Mouse (Mus musculus) erythroblast, embryonic 14.5 days (primary cell): ENCODE measurements around the gene Lrba. TPM values are rescaled to one million over a fixed set of nuclear protein-coding genes. Genes with fewer than 3 reads are reported as not detected.

Experiments used
- H3K27me3 ChIP-seq: 2 replicates; pipeline ENCODE4 v1.6.1; 2012; ENCODE audit warnings: inconsistent platforms; ENCODE audit not compliant: control insufficient read depth
- H3K36me3 ChIP-seq: 2 replicates; pipeline ENCODE4 v1.6.1; 2012; ENCODE audit warnings: mild to moderate bottlenecking, inconsistent platforms; ENCODE audit not compliant: control insufficient read depth
- H3K4me1 ChIP-seq: 2 replicates; pipeline ENCODE4 v1.6.1; 2012; ENCODE audit warnings: inconsistent platforms; ENCODE audit not compliant: control insufficient read depth
- H3K4me3 ChIP-seq: replicated peaks from 2 replicates; pipeline ENCODE3; 2012; ENCODE audit warnings: moderate library complexity, mild to moderate bottlenecking, inconsistent platforms
- H3K9me3 ChIP-seq: 2 replicates; pipeline ENCODE4 v1.6.1; 2012; ENCODE audit warnings: low read length, inconsistent platforms, mixed read lengths; ENCODE audit not compliant: control insufficient read depth
- GATA1 ChIP-seq: IDR thresholded peaks from 2 replicates; pipeline ENCODE4 v1.6.1; 2012; ENCODE audit warnings: low read length, inconsistent platforms, mixed read lengths
- TAL1 ChIP-seq: IDR thresholded peaks from 3 replicates; pipeline ENCODE4 v1.6.1; 2012; ENCODE audit warnings: low read length, inconsistent platforms, mixed read lengths
- polyA plus RNA-seq: library from polyadenylated mRNA; stranded (reverse); fragments of >175 nt; gene quantifications from 2 replicates; pipeline ENCODE4 v1.2.3, GENCODE M21; 2012

Gene Lrba
- polyA plus RNA-seq, 1 experiment = 2.3 TPM

- TF ChIP-seq TAL1 (no peak), GATA1 (no peak)
These were observed 607.6 kb downstream of the Lrba start for GRCm38 (mm10) chr3:86832115-86832514.

More at GRCm38 (mm10) chr3:86832115-86832514, 607.6 kb downstream of the Lrba start:
- H3K9me3 ChIP-seq = no peaks in the 10 kb centered on the region
- H3K36me3 ChIP-seq = no peaks in the 10 kb centered on the region
- H3K4me3 ChIP-seq = no peak overlapping the region
- no peaks in the 10 kb centered on the region for H3K27me3 ChIP-seq
- H3K4me1 ChIP-seq = no peaks in the 10 kb centered on the region

Other genes with a start within 250 kb of the Lrba start
- gene Prss48, start 222.2 kb upstream of the Lrba start, polyA plus RNA-seq = not detected in 2 replicates
- gene Rps3a1, start 82.0 kb upstream of the Lrba start, polyA plus RNA-seq = 20.8 and 31.3 TPM in 2 replicates